Mouse (Mus musculus) heart, embryonic 16.5 days (tissue): ENCODE results near the gene Arhgap9. TPM values are rescaled to one million over a fixed set of nuclear protein-coding genes. Genes with fewer than 3 reads are reported as not detected.

Experiments used
- ATAC-seq: fragments of 200-750 bp; cut with Nextera tagmentation; replicated peaks from 2 replicates; pipeline ENCODE4 v1.8.0; 2017; ENCODE audit warnings: moderate number of reproducible peaks; ENCODE audit not compliant: insufficient read depth, low FRiP score; ENCODE audit errors: extremely low read depth
- H3K27ac ChIP-seq: fragments of 300-500 bp; sonication (generic); 2 replicates; pipeline ENCODE4 v1.5.1; 2014; ENCODE audit warnings: mild to moderate bottlenecking, low read length, control low read depth, moderate library complexity
- H3K27me3 ChIP-seq: fragments of 300-500 bp; sonication (generic); 2 replicates; pipeline ENCODE4 v1.6.1; 2014; ENCODE audit warnings: low read length, mixed read lengths; ENCODE audit not compliant: control insufficient read depth, insufficient read depth
- H3K36me3 ChIP-seq: fragments of 300-500 bp; sonication (generic); 2 replicates; pipeline ENCODE4 v1.6.1; 2014; ENCODE audit not compliant: control insufficient read depth, insufficient read depth
- H3K4me1 ChIP-seq: fragments of 300-500 bp; sonication (generic); 2 replicates; pipeline ENCODE4 v1.6.1; 2014; ENCODE audit warnings: low read length, mixed read lengths; ENCODE audit not compliant: control insufficient read depth, insufficient read depth
- H3K4me2 ChIP-seq: fragments of 300-500 bp; sonication (generic); 2 replicates; pipeline ENCODE4 v1.6.1; 2014; ENCODE audit warnings: low read depth, mild to moderate bottlenecking, control low read depth, low read length
- H3K4me3 ChIP-seq: fragments of 300-500 bp; sonication (generic); 2 replicates; pipeline ENCODE4 v1.5.1; 2014; ENCODE audit warnings: mild to moderate bottlenecking, control low read depth, low read length
- H3K9ac ChIP-seq: fragments of 300-500 bp; sonication (generic); 2 replicates; pipeline ENCODE4 v1.6.1; 2014; ENCODE audit warnings: low read length, control low read depth
- H3K9me3 ChIP-seq: fragments of 300-500 bp; sonication (generic); replicated peaks from 2 replicates; pipeline ENCODE4 v1.6.1; 2016; ENCODE audit warnings: low read length; ENCODE audit not compliant: control insufficient read depth
- WGBS: fragments of 180-500 bp; shearing (Covaris S2); extraction: QIAGEN DNeasy Blood & Tissue Kit; methylation state at CpG from one replicate; pipeline ENCODE4 v1.1.7; 2014; 5-methylcytosine and 5-hydroxymethylcytosine counted together
- polyA plus RNA-seq: library from polyadenylated mRNA; unstranded; fragments of >200 nt; fragmentation: Nextera tagmentation; extraction: Ambion mirVana; gene quantifications from 2 replicates; pipeline ENCODE4 v1.2.1, GENCODE M21; 2015

Gene Arhgap9
- polyA plus RNA-seq, 1 experiment from 2014 or later, result 15.9 TPM

GRCm38 (mm10) chr10:127285644-127286043 lies 36.1 kb upstream of the Arhgap9 start:
- Histone ChIP-seq H3K4me2 (no peak overlapping the region), H3K9me3 (no peaks in the 10 kb centered on the region), H3K27me3 (no peaks in the 10 kb centered on the region), H3K27ac (no peak overlapping the region), H3K9ac (no peak overlapping the region; the same call in 1 of the 2 replicates), H3K4me1 (peaks cover 35% of the 10 kb centered on the region), H3K4me3 (no peak overlapping the region), H3K36me3 (peaks cover 55% of the 10 kb centered on the region)
- ATAC-seq, result no peak
- WGBS, result 85% methylated on average over 12 of the region's 13 CpGs

DNA sequence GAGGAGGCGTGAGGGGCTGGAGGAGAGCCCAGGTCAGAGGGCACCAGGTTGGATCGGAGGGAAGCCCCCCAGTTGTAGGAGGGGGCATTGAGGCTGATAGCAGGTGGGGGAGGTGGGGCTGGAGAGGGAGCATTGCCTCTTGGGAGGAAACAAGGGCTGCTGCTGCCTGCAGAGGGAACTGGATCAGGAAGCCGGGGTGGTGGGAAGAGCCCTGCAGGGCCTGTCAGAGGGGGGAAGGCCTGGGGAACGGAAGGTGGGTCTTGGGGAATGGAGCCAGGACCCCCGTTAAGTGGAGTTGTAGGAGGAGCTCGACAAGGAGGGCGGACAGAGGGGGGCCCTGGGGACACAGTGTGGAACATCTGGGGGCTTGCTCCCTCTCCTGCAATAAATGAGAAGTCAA lies 35.6 kb upstream of the Arhgap9 start:
- Histone ChIP-seq H3K4me2 (no peak overlapping the region; the same call in 1 of the 2 replicates), H3K4me1 (peaks cover 35% of the 10 kb centered on the region), H3K9ac (no peak overlapping the region), H3K27ac (no peak overlapping the region), H3K36me3 (peaks cover 53% of the 10 kb centered on the region), H3K9me3 (no peaks in the 10 kb centered on the region), H3K27me3 (no peaks in the 10 kb centered on the region), H3K4me3 (no peak overlapping the region)
- ATAC-seq, result no peak
- WGBS, result 81% methylated on average over 7 of the region's 7 CpGs

DNA sequence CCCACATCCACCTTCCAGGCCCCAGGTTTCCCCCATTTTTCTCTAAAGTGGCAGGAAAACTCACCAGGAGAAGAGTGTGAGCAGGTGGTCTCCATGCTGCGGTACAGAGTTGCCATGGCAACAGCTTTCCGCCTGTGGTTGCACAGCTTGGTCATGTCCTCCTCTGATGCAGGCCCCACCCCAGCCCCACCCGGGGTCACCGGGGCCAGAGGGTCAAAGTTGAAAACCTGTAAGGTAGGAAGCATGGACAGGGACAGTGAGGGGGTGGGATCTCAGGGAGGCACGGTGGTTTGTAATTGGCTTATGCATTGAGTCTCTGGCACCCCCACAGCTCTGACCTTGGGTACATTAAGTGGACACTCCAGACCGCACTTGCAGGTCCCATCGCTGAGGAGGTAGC lies 35.0 kb upstream of the Arhgap9 start:
- Histone ChIP-seq H3K9me3 (no peaks in the 10 kb centered on the region), H3K4me1 (peaks cover 38% of the 10 kb centered on the region), H3K27ac (no peak overlapping the region), H3K4me2 (peak overlapping the region; percentile 90), H3K36me3 (peaks cover 48% of the 10 kb centered on the region), H3K9ac (peak overlapping the region; percentile 91; the same call in 1 of the 2 replicates), H3K27me3 (no peaks in the 10 kb centered on the region), H3K4me3 (peak overlapping the region; percentile 86; the same call in 1 of the 2 replicates)
- no peak for ATAC-seq
- WGBS, result 56% methylated on average over 7 of the region's 7 CpGs

GRCm38 (mm10) chr10:127287271-127287935 lies 34.4 kb upstream of the Arhgap9 start:
- WGBS, result 64% methylated on average over 15 of the region's 15 CpGs
- Histone ChIP-seq H3K4me2 (peak overlapping the region; percentile 90), H3K36me3 (peaks cover 41% of the 10 kb centered on the region), H3K9me3 (no peaks in the 10 kb centered on the region), H3K9ac (peak overlapping the region; percentile 91), H3K27me3 (no peaks in the 10 kb centered on the region), H3K4me1 (peaks cover 45% of the 10 kb centered on the region), H3K27ac (peak overlapping the region; percentile 100), H3K4me3 (peak overlapping the region; percentile 86)
- no peak for ATAC-seq

DNA sequence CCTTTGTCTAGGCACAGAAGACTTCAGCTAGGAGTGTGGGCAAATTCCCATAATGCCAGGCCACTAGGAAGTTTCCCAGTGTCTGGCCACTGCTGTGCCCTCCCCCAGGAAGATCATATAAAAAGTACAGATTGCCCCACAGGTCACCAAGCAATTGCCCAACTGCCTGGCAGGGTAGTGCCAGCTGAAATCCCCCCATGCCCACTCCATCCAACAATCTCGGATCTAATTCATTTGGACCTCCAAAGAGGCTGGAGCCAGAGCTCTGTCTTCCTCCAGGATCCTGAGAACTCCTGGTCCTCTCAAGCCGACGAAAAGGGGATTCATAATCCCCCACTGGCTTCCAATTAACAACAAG lies 33.8 kb upstream of the Arhgap9 start:
- no peaks in the 10 kb centered on the region for H3K9me3 ChIP-seq
- no peaks in the 10 kb centered on the region for H3K27me3 ChIP-seq
- H3K9ac ChIP-seq, result peak overlapping the region; percentile 91
- H3K36me3 ChIP-seq, result peaks cover 36% of the 10 kb centered on the region
- peak overlapping the region; percentile 86 for H3K4me3 ChIP-seq
- WGBS, result 3% methylated on average over 3 of the region's 3 CpGs
- H3K27ac ChIP-seq, result peak overlapping the region; percentile 100
- peaks cover 45% of the 10 kb centered on the region for H3K4me1 ChIP-seq
- no peak for ATAC-seq
- H3K4me2 ChIP-seq, result peak overlapping the region; percentile 90

DNA sequence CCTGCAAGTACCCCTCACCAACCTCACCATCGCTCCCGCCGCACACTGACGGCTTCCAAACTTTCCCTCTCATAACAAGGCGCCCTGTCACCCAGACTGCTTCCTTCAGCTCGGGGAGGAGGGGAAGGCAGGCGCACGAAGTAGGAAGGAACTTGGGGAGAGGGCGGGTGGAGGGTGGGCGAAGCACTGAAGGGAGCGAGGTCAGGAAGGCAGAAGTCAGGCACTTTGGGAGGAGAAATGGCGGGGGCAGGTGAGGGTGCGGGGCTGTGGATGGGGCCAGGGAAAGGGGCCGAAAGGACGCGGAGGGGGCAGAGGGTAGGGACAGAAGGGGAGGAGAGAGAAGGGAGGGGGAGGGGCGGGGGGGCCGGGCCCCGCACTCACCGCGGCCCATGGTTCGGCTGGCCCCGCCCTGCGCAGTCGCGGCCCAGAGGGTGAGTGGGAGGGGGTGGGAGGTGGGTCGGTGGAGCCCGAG lies 33.4 kb upstream of the Arhgap9 start:
- H3K27ac ChIP-seq, result peak overlapping the region; percentile 100
- 1% methylated on average over 20 of the region's 28 CpGs for WGBS
- peak overlapping the region; percentile 86 for H3K4me3 ChIP-seq
- no peaks in the 10 kb centered on the region for H3K27me3 ChIP-seq
- peak overlapping the region; percentile 90 for H3K4me2 ChIP-seq
- peak; percentile 8 for ATAC-seq
- H3K9me3 ChIP-seq, result no peaks in the 10 kb centered on the region
- H3K36me3 ChIP-seq, result peaks cover 31% of the 10 kb centered on the region
- H3K9ac ChIP-seq, result peak overlapping the region; percentile 91
- H3K4me1 ChIP-seq, result peaks cover 49% of the 10 kb centered on the region

- Histone ChIP-seq H3K27me3 (no peaks in the 10 kb centered on the region), H3K4me1 (peaks cover 54% of the 10 kb centered on the region), H3K9me3 (no peaks in the 10 kb centered on the region), H3K4me2 (peak within 1 kb of the TSS; percentile 90), H3K4me3 (peak within 1 kb of the TSS; percentile 86), H3K9ac (peak within 1 kb of the TSS; percentile 91), H3K27ac (peak within 1 kb of the TSS; percentile 100), H3K36me3 (peaks cover 30% of the 10 kb centered on the region)
- WGBS, result under 1% methylated on average over 35 of the region's 65 CpGs
- peak; percentile 29 for ATAC-seq
These were observed 32.8 kb upstream of the Arhgap9 start, which contains the start of gene Mbd6 for GRCm38 (mm10) chr10:127288800-127289572. Gene Mbd6, minus strand, starts transcription at chr10:127289018.

- Histone ChIP-seq H3K27me3 (no peaks in the 10 kb centered on the region), H3K27ac (peak overlapping the region; percentile 100), H3K4me1 (peaks cover 54% of the 10 kb centered on the region), H3K9me3 (no peaks in the 10 kb centered on the region), H3K36me3 (peaks cover 33% of the 10 kb centered on the region), H3K4me3 (peak overlapping the region; percentile 86), H3K4me2 (peak overlapping the region; percentile 90), H3K9ac (peak overlapping the region; percentile 91)
- peak; percentile 28 for ATAC-seq
- WGBS, result 3% methylated on average over 15 of the region's 15 CpGs
These were observed 32.1 kb upstream of the Arhgap9 start for GRCm38 (mm10) chr10:127289573-127290191.
